Mouse (Mus musculus) CH12.LX (cell line): ENCODE results near the gene Vps37c. TPM values are rescaled to one million over a fixed set of nuclear protein-coding genes. Genes with fewer than 3 reads are reported as not detected.

Source experiments
- DNase-seq: peaks from one replicate; pipeline ENCODE4 v3.0.0-alpha.2; 2013; ENCODE audit errors: extremely low read depth
- H3K27ac ChIP-seq: 2 replicates; pipeline ENCODE4 v1.5.1; 2012; ENCODE audit warnings: low read depth, mild to moderate bottlenecking, control low read depth, moderate library complexity; ENCODE audit not compliant: insufficient read depth
- H3K27me3 ChIP-seq: replicated peaks from 2 replicates; pipeline ENCODE3; 2012; ENCODE audit warnings: inconsistent platforms
- H3K36me3 ChIP-seq, 2 experiments: replicated peaks in 1 of 2; 2 replicates each; pipeline versions ENCODE3 to v1.6.1; 2012; ENCODE audit warnings: inconsistent platforms in 1 of 2, low read length in 1 of 2, mild to moderate bottlenecking in 1 of 2, mixed read lengths in 1 of 2, moderate library complexity in 1 of 2; ENCODE audit not compliant: control insufficient read depth in 1 of 2, insufficient read depth in 1 of 2
- H3K4me1 ChIP-seq, 2 experiments: 2 replicates each; pipeline ENCODE4 v1.6.1; 2012; ENCODE audit warnings: inconsistent platforms in 1 of 2, moderate library complexity in 1 of 2; ENCODE audit not compliant: insufficient read depth in 2 of 2, control insufficient read depth in 1 of 2
- H3K4me2 ChIP-seq: 2 replicates; pipeline ENCODE4 v1.6.1; 2012; ENCODE audit warnings: low read depth, mild to moderate bottlenecking, control low read depth; ENCODE audit not compliant: poor library complexity, insufficient read depth, severe bottlenecking
- H3K4me3 ChIP-seq, 3 experiments: fragments of 150-350 bp in 1 of 3; sonication (generic) in 1 of 3; replicated peaks in 1 of 3; 2 replicates each; pipeline versions ENCODE3 to v1.5.1; 2011 to 2012; ENCODE audit warnings: low read depth in 2 of 3, low read length in 2 of 3, mild to moderate bottlenecking in 2 of 3, moderate library complexity in 2 of 3, control low read depth in 1 of 3, improper control_type of control experiment in 1 of 3, inconsistent platforms in 1 of 3, mixed read lengths in 1 of 3; ENCODE audit not compliant: poor library complexity in 1 of 3
- H3K79me2 ChIP-seq: replicated peaks from 2 replicates; pipeline ENCODE4 v1.6.1; 2012; ENCODE audit warnings: mild to moderate bottlenecking, moderate library complexity; ENCODE audit not compliant: control insufficient read depth, poor library complexity, insufficient read depth, severe bottlenecking; ENCODE audit errors: extremely low read depth
- H3K9ac ChIP-seq: 2 replicates; pipeline ENCODE4 v1.6.1; 2012; ENCODE audit warnings: low read depth, mild to moderate bottlenecking, control low read depth, moderate library complexity; ENCODE audit not compliant: insufficient read depth
- H3K9me3 ChIP-seq: replicated peaks from 2 replicates; pipeline ENCODE3; 2012; ENCODE audit warnings: low read length, inconsistent platforms, mixed read lengths
- CHD1 ChIP-seq: IDR thresholded peaks from 2 replicates; pipeline ENCODE4 v1.6.1; 2012; ENCODE audit warnings: low read depth, low read length, improper control_type of control experiment, inconsistent platforms
- CHD2 ChIP-seq: IDR thresholded peaks from 2 replicates; pipeline ENCODE4 v1.6.1; 2011; ENCODE audit warnings: low read length, improper control_type of control experiment
- ELF1 ChIP-seq: IDR thresholded peaks from 2 replicates; pipeline ENCODE4 v1.6.1; 2014; ENCODE audit warnings: low read depth, mild to moderate bottlenecking, inconsistent platforms, low read length, improper control_type of control experiment
- EP300 ChIP-seq: IDR thresholded peaks from 2 replicates; pipeline ENCODE4 v1.6.1; 2011; ENCODE audit warnings: low read length, improper control_type of control experiment
- GABPA ChIP-seq: IDR thresholded peaks from 2 replicates; pipeline ENCODE4 v1.6.1; 2012; ENCODE audit warnings: low read depth, low read length, improper control_type of control experiment, inconsistent platforms; ENCODE audit not compliant: insufficient replicate concordance
- MAFK ChIP-seq: IDR thresholded peaks from 2 replicates; pipeline ENCODE4 v1.6.1; 2011; ENCODE audit warnings: low read length, improper control_type of control experiment; ENCODE audit not compliant: insufficient replicate concordance
- MAX ChIP-seq: IDR thresholded peaks from 2 replicates; pipeline ENCODE4 v1.6.1; 2011; ENCODE audit warnings: low read length, improper control_type of control experiment
- MAZ ChIP-seq: IDR thresholded peaks from 2 replicates; pipeline ENCODE4 v1.6.1; 2012; ENCODE audit warnings: low read depth, mild to moderate bottlenecking, inconsistent platforms, low read length, improper control_type of control experiment, moderate library complexity
- MEF2A ChIP-seq: IDR thresholded peaks from 2 replicates; pipeline ENCODE4 v1.6.1; 2014; ENCODE audit warnings: low read depth, mild to moderate bottlenecking, inconsistent platforms, low read length, improper control_type of control experiment, borderline replicate concordance
- MXI1 ChIP-seq: IDR thresholded peaks from 2 replicates; pipeline ENCODE4 v1.6.1; 2011; ENCODE audit warnings: mild to moderate bottlenecking, low read depth, low read length, improper control_type of control experiment
- NELFE ChIP-seq: IDR thresholded peaks from 2 replicates; pipeline ENCODE4 v1.6.1; 2011; ENCODE audit warnings: low read depth, low read length, improper control_type of control experiment
- RAD21 ChIP-seq: IDR thresholded peaks from 2 replicates; pipeline ENCODE4 v1.6.1; 2011; ENCODE audit warnings: low read depth, mild to moderate bottlenecking, low read length, improper control_type of control experiment, moderate library complexity
- RCOR1 ChIP-seq: conservative IDR thresholded peaks from 2 replicates; pipeline ENCODE4 v1.6.1; 2012; ENCODE audit warnings: low read depth, mild to moderate bottlenecking, inconsistent platforms, low read length, improper control_type of control experiment
- SIN3A ChIP-seq: IDR thresholded peaks from 2 replicates; pipeline ENCODE4 v1.6.1; 2012; ENCODE audit warnings: low read length, improper control_type of control experiment, inconsistent platforms
- TBP ChIP-seq: conservative IDR thresholded peaks from 2 replicates; pipeline ENCODE4 v1.6.1; 2011; ENCODE audit warnings: low read depth, low read length, improper control_type of control experiment
- USF1 ChIP-seq: IDR thresholded peaks from 2 replicates; pipeline ENCODE4 v1.6.1; 2014; ENCODE audit warnings: low read depth, mild to moderate bottlenecking, inconsistent platforms, low read length, improper control_type of control experiment
- dilution Hi-C: fragments of 300-500 bp; cut with MboI; formaldehyde crosslinking; loops from 2 replicates; pipeline ENCODE4 v1.14.3; 2020; ENCODE audit warnings: low sequenced_read_pairs; ENCODE audit not compliant: extremely low pct_unique_long_range_greater_than_20kb, extremely low pct_ligation_motif_present
- in situ Hi-C: fragments of 300-500 bp; cut with MboI; formaldehyde crosslinking; loops from 3 replicates; pipeline ENCODE4 v1.14.3; 2019; ENCODE audit warnings: low sequenced_read_pairs, low pct_ligation_motif_present, low pct_unique_long_range_greater_than_20kb, mixed read lengths
- polyA plus RNA-seq: library from polyadenylated mRNA; unstranded; fragments of >175 nt; gene quantifications from 2 replicates; pipeline ENCODE4 v1.2.1, GENCODE M21; 2012; ENCODE audit warnings: low read depth; ENCODE audit not compliant: insufficient read length
- total RNA-seq, 2 experiments: library from RNA; depleted of rRNA; stranded (reverse); fragments of 300-350 nt in 1 of 2; fragments of >200 nt in 1 of 2; gene quantifications; 2 replicates each; pipeline ENCODE4 v1.2.3; 2012 to 2014

Gene Vps37c
- total and polyA plus RNA-seq, 3 experiments, result 6.2 to 13.0 (median 9.5) TPM

GRCm38 (mm10) chr19:10640080-10640479 is 48.5 kb upstream of the Vps37c start:
- TF ChIP-seq MXI1 (no peak), SIN3A (no peak), TBP (no peak), RCOR1 (no peak), MAZ (no peak), MEF2A (no peak), EP300 (no peak), USF1 (no peak), MAX (no peak), ELF1 (no peak), RAD21 (no peak), CHD1 (no peak)
- Histone ChIP-seq H3K4me1 (peaks cover 0 to 17% of the 10 kb centered on the region in 2 experiments; a peak in 3 of 4 replicates), H3K4me2 (no peak overlapping the region), H3K36me3 (peaks cover 0 to 21% of the 10 kb centered on the region in 2 experiments), H3K9me3 (no peaks in the 10 kb centered on the region), H3K27me3 (no peaks in the 10 kb centered on the region), H3K27ac (no peak overlapping the region), H3K9ac (no peak overlapping the region), H3K79me2 (no peaks in the 10 kb centered on the region), H3K4me3 (no peak overlapping the region)
- in situ Hi-C loops, result no loop called here
- DNase-seq, result no peak
- dilution Hi-C loops, result no loop called here

GRCm38 (mm10) chr19:10640589-10641378 is 47.8 kb upstream of the Vps37c start:
- Histone ChIP-seq H3K27me3 (no peaks in the 10 kb centered on the region), H3K4me2 (no peak overlapping the region), H3K36me3 (peaks cover 0 to 18% of the 10 kb centered on the region in 2 experiments), H3K4me3 (no peak overlapping the region), H3K9ac (no peak overlapping the region), H3K27ac (no peak overlapping the region), H3K79me2 (no peaks in the 10 kb centered on the region), H3K4me1 (peaks cover 0 to 13% of the 10 kb centered on the region in 2 experiments; a peak in 3 of 4 replicates), H3K9me3 (no peaks in the 10 kb centered on the region)
- dilution Hi-C loops, result no loop called here
- DNase-seq, result no peak
- in situ Hi-C loops, result no loop called here
- TF ChIP-seq MAFK (no peak), CHD2 (no peak), NELFE (no peak), GABPA (no peak)
